Mouse (Mus musculus) T-helper 2 cell (primary cell): ENCODE results near the gene Cd69.

Experiments used
- in situ Hi-C: fragments of 300-600 bp; cut with MboI, MseI; formaldehyde crosslinking; loops from one replicate; pipeline ENCODE4 v1.15.1; 2025; ENCODE audit warnings: high pct_unique_total_duplicates

Gene Cd69

GRCm38 (mm10) chr6:129275220-129275619 is at the start of gene Cd69:
Gene Cd69, minus strand, starts transcription at chr6:129275436.
- in situ Hi-C loops = no loop called here

GRCm38 (mm10) chr6:129319331-129319730 is 44.1 kb upstream of the Cd69 start:
- in situ Hi-C loops = loop anchor here (25.0 kb wide), 1 partner anchor 732 kb away; the partner anchor contains the start of gene A2ml1

GRCm38 (mm10) chr6:129318395-129318794 is 43.2 kb upstream of the Cd69 start:
- in situ Hi-C loops = loop anchor here (25.0 kb wide), 1 partner anchor 731 kb away; the partner anchor contains the start of gene A2ml1

DNA sequence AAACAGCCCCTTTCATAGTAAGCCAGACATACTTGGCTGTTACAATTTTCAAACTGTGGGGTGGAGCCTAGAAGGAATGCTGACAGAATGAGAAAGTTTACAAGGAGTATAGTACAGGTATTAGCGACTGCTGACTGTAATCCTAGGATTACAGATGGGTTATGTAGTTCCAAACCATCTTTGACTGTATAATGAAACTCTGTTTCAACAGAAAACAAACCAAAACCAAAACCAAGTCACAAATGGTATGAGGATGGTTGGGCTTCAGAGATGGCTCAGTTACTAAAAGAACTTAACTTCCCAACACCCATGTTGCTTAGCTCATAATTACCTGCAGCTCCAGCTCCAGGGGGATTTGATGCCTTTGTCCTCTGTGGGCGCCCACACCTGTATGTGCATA is 41.2 kb upstream of the Cd69 start:
- in situ Hi-C loops = loop anchor here (25.0 kb wide), 1 partner anchor 729 kb away; the partner anchor contains the start of gene A2ml1

GRCm38 (mm10) chr6:129315698-129316097 is 40.5 kb upstream of the Cd69 start:
- in situ Hi-C loops = loop anchor here (25.0 kb wide), 1 partner anchor 728 kb away; the partner anchor contains the start of gene A2ml1

DNA sequence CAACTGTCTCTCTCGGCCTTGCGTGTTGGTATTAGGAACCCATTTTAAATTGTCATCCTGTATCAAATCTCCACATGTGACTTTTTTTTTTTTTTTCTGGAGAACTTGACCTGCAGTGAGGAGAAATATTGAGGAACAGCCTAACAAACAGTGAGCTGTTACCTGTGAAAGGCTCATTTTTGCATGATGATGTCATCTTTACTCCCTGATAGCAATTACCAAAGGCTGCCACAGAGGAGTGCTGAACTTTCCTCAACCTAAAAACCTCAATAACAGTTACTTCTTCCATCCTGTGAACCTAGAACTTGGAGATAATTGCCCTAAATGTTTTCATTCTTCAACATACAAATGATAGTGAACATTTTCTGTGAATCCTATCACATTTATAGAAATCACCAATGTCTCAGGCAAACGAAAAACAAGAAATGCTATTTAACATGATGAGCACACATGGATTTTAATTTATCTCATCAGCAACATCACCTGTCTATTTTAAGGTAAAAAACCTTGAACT is 39.5 kb upstream of the Cd69 start:
- in situ Hi-C loops = loop anchor here (25.0 kb wide), 1 partner anchor 727 kb away; the partner anchor contains the start of gene A2ml1

DNA sequence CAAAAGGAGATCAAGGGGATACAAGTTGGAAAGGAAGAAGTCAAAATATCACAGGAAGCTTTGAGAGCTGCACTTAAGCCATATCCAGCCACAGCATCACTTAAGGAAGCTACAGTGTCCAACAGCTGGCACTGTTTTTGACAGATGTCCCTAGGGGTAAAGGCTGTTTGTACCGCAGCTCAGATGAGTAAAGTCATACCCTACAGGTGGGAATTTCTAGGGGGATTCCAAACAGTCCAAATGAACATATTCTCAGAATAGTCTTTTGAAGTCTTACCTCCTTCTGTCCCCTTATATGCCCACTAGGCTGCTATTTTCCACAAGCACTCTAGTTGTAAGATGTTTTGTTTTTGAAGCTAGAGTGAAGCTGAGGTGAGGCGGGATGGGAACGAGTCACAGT is 37.3 kb upstream of the Cd69 start:
- in situ Hi-C loops = loop anchor here (25.0 kb wide), 1 partner anchor 725 kb away; the partner anchor contains the start of gene A2ml1

DNA sequence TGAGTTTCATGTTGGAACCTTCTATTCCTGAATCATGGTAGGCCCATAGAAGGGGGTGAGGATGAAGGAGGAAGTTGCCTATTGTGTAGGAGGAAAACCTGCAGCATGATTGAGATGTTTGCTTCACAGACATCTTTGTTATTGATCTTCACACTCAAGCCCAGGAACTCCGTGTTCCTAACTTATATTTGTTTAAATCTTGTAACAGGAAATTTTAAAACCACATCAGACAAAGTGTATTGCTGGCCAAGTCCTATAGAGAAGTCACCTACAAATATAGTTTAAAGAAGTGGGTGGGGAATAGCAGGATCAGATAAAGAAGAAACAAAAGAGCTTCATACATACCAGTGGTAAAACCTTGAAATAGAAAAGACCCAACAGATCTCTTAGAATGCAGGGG is 28.9 kb upstream of the Cd69 start:
- in situ Hi-C loops = loop anchor here (25.0 kb wide), 1 partner anchor 717 kb away; the partner anchor contains the start of gene A2ml1

DNA sequence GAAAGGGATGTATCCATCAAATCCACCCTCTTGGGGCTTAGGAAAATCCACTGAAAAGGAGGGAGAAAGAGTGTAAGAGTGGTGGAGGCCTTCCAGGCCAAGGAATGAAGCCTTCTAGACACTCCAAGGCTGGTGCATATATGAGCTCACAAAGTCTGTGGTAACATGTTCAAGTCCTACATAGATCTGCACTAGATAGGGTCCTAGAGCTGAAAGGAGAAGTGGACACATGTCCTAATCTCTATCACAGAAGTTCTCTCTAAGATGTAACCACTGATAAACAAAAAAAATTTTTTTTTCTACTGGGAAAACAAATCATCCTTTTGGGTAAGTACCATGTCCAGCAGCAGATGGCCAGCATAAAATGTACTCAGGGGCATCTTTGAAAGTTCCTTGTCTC is 13.5 kb upstream of the Cd69 start:
- in situ Hi-C loops = no loop called here

GRCm38 (mm10) chr6:129284384-129285104 is 9.3 kb upstream of the Cd69 start:
- in situ Hi-C loops = no loop called here

DNA sequence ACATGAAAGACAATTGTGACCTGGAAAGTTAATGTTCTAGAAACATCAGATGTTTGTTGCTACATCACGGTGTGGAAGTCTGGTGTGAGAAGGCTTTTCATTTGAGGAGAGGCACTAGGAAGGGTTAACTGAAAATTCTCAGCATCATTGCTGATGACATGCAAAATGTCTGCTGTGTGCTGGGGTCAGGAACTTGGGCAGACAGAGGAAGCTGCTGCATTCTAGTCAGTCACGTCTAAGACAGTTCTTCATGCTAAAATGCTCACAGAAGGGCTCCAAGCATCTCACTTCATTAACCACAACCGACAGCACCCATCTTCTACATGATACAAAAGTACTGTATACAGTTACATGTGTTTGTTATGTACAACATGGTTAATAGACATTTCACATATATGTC is 8.0 kb upstream of the Cd69 start:
- in situ Hi-C loops = no loop called here

GRCm38 (mm10) chr6:129276483-129276882 is 1.2 kb upstream of the Cd69 start:
- in situ Hi-C loops = no loop called here

GRCm38 (mm10) chr6:129275624-129276203 is 478 bp upstream of the Cd69 start:
- in situ Hi-C loops = no loop called here

DNA sequence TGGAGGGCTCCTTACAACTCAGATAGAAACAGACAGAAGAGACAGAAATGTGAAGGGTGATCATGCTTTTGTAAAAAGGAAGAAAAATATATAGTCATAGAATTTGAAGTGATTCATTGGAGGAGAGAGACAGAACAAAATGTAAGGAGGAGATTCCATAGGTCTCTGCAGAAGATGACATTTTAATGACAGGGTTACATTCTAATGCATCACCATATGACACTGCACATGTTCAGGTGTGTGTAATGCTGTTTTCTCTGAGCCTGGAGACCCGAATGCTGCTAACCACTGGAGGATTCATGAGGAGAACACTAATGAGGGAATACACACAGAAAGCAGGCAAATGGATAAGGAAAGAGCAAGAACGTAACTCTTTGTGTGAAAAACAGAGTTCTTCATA is 760 bp downstream of the Cd69 start:
- in situ Hi-C loops = no loop called here

DNA sequence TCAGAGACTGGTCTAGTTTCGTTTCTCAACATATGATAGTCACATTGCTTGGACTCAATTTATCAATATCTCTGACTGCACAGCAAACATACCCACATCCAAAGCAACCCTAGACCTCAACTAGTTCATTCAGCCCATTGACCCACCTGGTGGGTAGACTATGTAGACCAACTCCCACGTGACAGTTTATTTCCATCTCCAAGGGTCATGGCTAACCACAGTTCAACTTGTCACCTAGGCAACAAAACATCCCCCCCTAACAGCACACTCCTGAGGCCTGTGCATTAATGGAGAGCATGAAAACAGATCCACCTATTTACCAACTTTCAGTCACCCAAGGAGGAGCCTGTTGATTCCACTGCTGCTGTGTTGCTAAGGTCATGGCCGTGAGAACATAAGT is 1.6 kb downstream of the Cd69 start:
- in situ Hi-C loops = no loop called here

- in situ Hi-C loops = loop anchor here (10.0 kb wide), 1 partner anchor 58 kb away; no protein-coding TSS in a partner anchor
These were observed 8.7 kb downstream of the Cd69 start for GRCm38 (mm10) chr6:129266438-129267022.

- in situ Hi-C loops = loop anchor here (10.0 kb wide), 1 partner anchor 59 kb away; no protein-coding TSS in a partner anchor
These were observed 9.4 kb downstream of the Cd69 start for GRCm38 (mm10) chr6:129265821-129266220.

DNA sequence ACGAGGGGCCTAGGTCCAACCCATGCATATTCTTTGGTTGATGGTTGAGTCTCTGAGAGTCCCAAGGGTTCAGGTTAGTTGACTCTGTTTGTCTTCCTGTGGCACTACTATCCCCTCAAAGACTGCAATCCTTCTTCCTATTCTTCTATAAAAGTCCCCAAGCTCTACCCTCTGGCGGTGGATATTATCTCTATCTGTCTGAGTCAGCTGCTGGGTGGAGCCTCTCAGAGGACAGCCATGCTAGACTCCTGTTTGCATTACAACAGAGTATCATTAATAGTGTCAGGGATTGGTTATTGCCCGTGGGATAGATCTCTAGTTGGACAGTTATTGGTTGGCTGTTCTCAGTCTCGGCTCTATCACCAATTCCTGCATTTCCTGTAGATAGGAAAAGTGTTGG is 14.3 kb downstream of the Cd69 start:
- in situ Hi-C loops = loop anchor here (10.0 kb wide), 1 partner anchor 64 kb away; no protein-coding TSS in a partner anchor

DNA sequence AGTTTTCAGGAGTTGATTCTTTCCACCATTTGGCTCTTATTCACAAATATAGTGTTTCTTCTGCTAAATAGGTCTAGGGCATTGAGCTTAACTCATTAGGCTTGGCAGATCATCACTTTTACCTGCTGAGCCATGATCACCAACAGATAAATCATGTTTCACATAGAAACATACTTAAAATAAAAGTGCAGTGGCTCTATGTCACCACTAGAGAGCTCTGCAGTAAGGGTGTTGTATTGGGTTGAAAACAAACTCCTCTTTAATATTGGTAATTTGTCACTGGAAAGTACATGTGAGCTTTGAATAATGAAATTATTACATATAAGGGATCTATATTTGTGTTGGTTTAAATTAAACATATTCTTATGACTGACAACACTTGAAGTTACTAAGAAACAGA is 15.2 kb downstream of the Cd69 start:
- in situ Hi-C loops = loop anchor here (10.0 kb wide), 1 partner anchor 65 kb away; no protein-coding TSS in a partner anchor

DNA sequence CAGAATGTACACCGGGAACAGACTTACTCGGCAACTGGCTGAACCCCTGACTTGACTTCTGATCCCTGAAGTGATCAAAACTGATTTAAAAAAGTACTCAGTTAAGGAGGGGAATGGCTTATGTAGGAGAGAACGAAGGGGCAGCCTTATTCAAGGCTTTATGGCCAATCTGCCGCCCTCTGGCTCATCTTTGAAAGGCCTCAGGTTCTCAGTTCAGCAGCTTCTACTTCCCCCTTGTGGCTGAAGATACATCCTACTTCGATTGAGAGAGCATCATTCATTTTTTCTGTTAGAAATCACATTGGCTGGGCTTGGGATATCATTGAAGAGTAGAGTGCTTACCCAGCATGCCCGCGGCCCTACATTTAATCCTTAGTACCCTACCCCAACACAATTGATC is 19.2 kb downstream of the Cd69 start:
- in situ Hi-C loops = loop anchor here (5.0 kb wide), 1 partner anchor 106 kb away; no protein-coding TSS in a partner anchor

GRCm38 (mm10) chr6:129254949-129255602 is 20.2 kb downstream of the Cd69 start:
- in situ Hi-C loops = loop anchor here (5.0 kb wide), 3 partner anchors 107 to 403 kb away; no protein-coding TSS in a partner anchor
